Mouse (Mus musculus) embryonic facial prominence, embryonic 12.5 days (tissue): Measurements from ENCODE around the gene Rnf220. TPM values are rescaled to one million over a fixed set of nuclear protein-coding genes. Genes with fewer than 3 reads are reported as not detected.

Experiments used
- ATAC-seq: fragments of 200-750 bp; cut with Nextera tagmentation; 2 replicates; pipeline ENCODE4 v1.8.0; 2017; ENCODE audit not compliant: insufficient number of reproducible peaks, insufficient read depth, low FRiP score, low TSS enrichment
- H3K27ac ChIP-seq: fragments of 300-500 bp; sonication (generic); 2 replicates; pipeline ENCODE4 v1.5.1; 2016; ENCODE audit warnings: mild to moderate bottlenecking
- H3K27me3 ChIP-seq: fragments of 300-500 bp; sonication (generic); 2 replicates; pipeline ENCODE4 v1.6.1; 2016; ENCODE audit warnings: mild to moderate bottlenecking, moderate library complexity
- H3K36me3 ChIP-seq: fragments of 300-500 bp; sonication (generic); 2 replicates; pipeline ENCODE4 v1.6.1; 2016; ENCODE audit warnings: mild to moderate bottlenecking
- H3K4me1 ChIP-seq: fragments of 300-500 bp; sonication (generic); 2 replicates; pipeline ENCODE4 v1.6.1; 2016
- H3K4me2 ChIP-seq: fragments of 300-500 bp; sonication (generic); replicated peaks from 2 replicates; pipeline ENCODE4 v1.6.1; 2016; ENCODE audit warnings: mild to moderate bottlenecking, moderate library complexity
- H3K4me3 ChIP-seq: fragments of 300-500 bp; sonication (generic); 2 replicates; pipeline ENCODE4 v1.5.1; 2016; ENCODE audit warnings: mild to moderate bottlenecking
- H3K9ac ChIP-seq: fragments of 300-500 bp; sonication (generic); 2 replicates; pipeline ENCODE4 v1.6.1; 2016; ENCODE audit warnings: mild to moderate bottlenecking, moderate library complexity
- H3K9me3 ChIP-seq: fragments of 300-500 bp; sonication (generic); 2 replicates; pipeline ENCODE4 v1.6.1; 2016; ENCODE audit warnings: mild to moderate bottlenecking, moderate library complexity
- WGBS: fragments of 180-500 bp; shearing (Covaris S2); methylation state at CpG from one replicate; pipeline ENCODE4 v1.1.7; 2016; 5-methylcytosine and 5-hydroxymethylcytosine counted together
- polyA plus RNA-seq: library from polyadenylated mRNA; unstranded; fragments of >200 nt; fragmentation: Nextera tagmentation; extraction: Ambion mirVana; gene quantifications from 2 replicates; pipeline ENCODE4 v1.2.1, GENCODE M21; 2016

Rnf220 gene
- polyA plus RNA-seq, 1 experiment from 2014 or later, result 107 TPM

GRCm38 (mm10) chr4:117350139-117350693, 146.6 kb downstream of the Rnf220 start:
- no peak overlapping the region for H3K4me3 ChIP-seq
- H3K36me3 ChIP-seq, result no peaks in the 10 kb centered on the region
- no peak overlapping the region for H3K4me2 ChIP-seq
- no peak for ATAC-seq
- no peaks in the 10 kb centered on the region for H3K27me3 ChIP-seq
- H3K4me1 ChIP-seq, result peaks cover 11% of the 10 kb centered on the region; the same call in 1 of the 2 replicates
- H3K27ac ChIP-seq, result no peak overlapping the region
- H3K9me3 ChIP-seq, result no peaks in the 10 kb centered on the region
- H3K9ac ChIP-seq, result no peak overlapping the region
- 86% methylated on average over 12 of the region's 12 CpGs for WGBS

- 19% methylated on average over 2 of the region's 2 CpGs for WGBS
- H3K36me3 ChIP-seq, result no peaks in the 10 kb centered on the region
- H3K4me1 ChIP-seq, result peaks cover 11% of the 10 kb centered on the region; the same call in 1 of the 2 replicates
- H3K27ac ChIP-seq, result no peak overlapping the region
- H3K4me2 ChIP-seq, result no peak overlapping the region
- H3K9me3 ChIP-seq, result no peaks in the 10 kb centered on the region
- H3K9ac ChIP-seq, result no peak overlapping the region
- no peaks in the 10 kb centered on the region for H3K27me3 ChIP-seq
- ATAC-seq, result no peak
- H3K4me3 ChIP-seq, result no peak overlapping the region
These were observed 147.5 kb downstream of the Rnf220 start for GRCm38 (mm10) chr4:117349327-117349726.

GRCm38 (mm10) chr4:117346025-117346424, 150.8 kb downstream of the Rnf220 start:
- H3K27ac ChIP-seq, result no peak overlapping the region
- no peaks in the 10 kb centered on the region for H3K27me3 ChIP-seq
- no peak overlapping the region for H3K4me2 ChIP-seq
- peaks cover 4% of the 10 kb centered on the region; the same call in 1 of the 2 replicates for H3K4me1 ChIP-seq
- H3K4me3 ChIP-seq, result no peak overlapping the region
- ATAC-seq, result no peak
- no peaks in the 10 kb centered on the region for H3K36me3 ChIP-seq
- WGBS, result 68% methylated on average over 6 of the region's 6 CpGs
- H3K9me3 ChIP-seq, result no peaks in the 10 kb centered on the region
- no peak overlapping the region for H3K9ac ChIP-seq

- Histone ChIP-seq H3K27ac (no peak overlapping the region), H3K4me1 (no peaks in the 10 kb centered on the region), H3K4me2 (no peak overlapping the region), H3K36me3 (no peaks in the 10 kb centered on the region), H3K9me3 (no peaks in the 10 kb centered on the region), H3K9ac (no peak overlapping the region), H3K4me3 (no peak overlapping the region), H3K27me3 (no peaks in the 10 kb centered on the region)
- WGBS, result 65% methylated on average over 8 of the region's 8 CpGs
- no peak for ATAC-seq
These were observed 153.5 kb downstream of the Rnf220 start for GRCm38 (mm10) chr4:117343385-117343784.

GRCm38 (mm10) chr4:117342751-117343150, 154.1 kb downstream of the Rnf220 start:
- ATAC-seq, result no peak
- H3K27me3 ChIP-seq, result no peaks in the 10 kb centered on the region
- no peaks in the 10 kb centered on the region for H3K4me1 ChIP-seq
- no peaks in the 10 kb centered on the region for H3K9me3 ChIP-seq
- H3K36me3 ChIP-seq, result no peaks in the 10 kb centered on the region
- no peak overlapping the region for H3K27ac ChIP-seq
- 46% methylated on average over 12 of the region's 12 CpGs for WGBS
- H3K4me2 ChIP-seq, result no peak overlapping the region
- H3K9ac ChIP-seq, result no peak overlapping the region
- H3K4me3 ChIP-seq, result no peak overlapping the region

- H3K27ac ChIP-seq, result no peak overlapping the region
- no peak overlapping the region for H3K4me3 ChIP-seq
- no peak overlapping the region for H3K9ac ChIP-seq
- no peak for ATAC-seq
- 89% methylated on average over 5 of the region's 5 CpGs for WGBS
- H3K4me2 ChIP-seq, result no peak overlapping the region
- H3K27me3 ChIP-seq, result no peaks in the 10 kb centered on the region
- H3K4me1 ChIP-seq, result no peaks in the 10 kb centered on the region
- no peaks in the 10 kb centered on the region for H3K9me3 ChIP-seq
- H3K36me3 ChIP-seq, result no peaks in the 10 kb centered on the region
These were observed 155.6 kb downstream of the Rnf220 start for GRCm38 (mm10) chr4:117341282-117341681.

GRCm38 (mm10) chr4:117339796-117340195, 157.1 kb downstream of the Rnf220 start:
- Histone ChIP-seq H3K27ac (no peak overlapping the region), H3K4me3 (no peak overlapping the region), H3K4me1 (no peaks in the 10 kb centered on the region), H3K9ac (no peak overlapping the region), H3K36me3 (no peaks in the 10 kb centered on the region), H3K9me3 (no peaks in the 10 kb centered on the region), H3K27me3 (no peaks in the 10 kb centered on the region), H3K4me2 (no peak overlapping the region)
- ATAC-seq, result no peak

- Histone ChIP-seq H3K9me3 (no peaks in the 10 kb centered on the region), H3K4me3 (no peak overlapping the region), H3K36me3 (no peaks in the 10 kb centered on the region), H3K4me1 (0 out of 2 replicates have a peak, but pooled peaks cover 2% of the 10 kb centered on the region), H3K27ac (no peak overlapping the region), H3K9ac (0 out of 2 replicates have a peak overlapping the region, but pooled peaks have one; percentile 7), H3K27me3 (no peaks in the 10 kb centered on the region), H3K4me2 (no peak overlapping the region)
- ATAC-seq, result no peak
- WGBS, result 47% methylated on average over 11 of the region's 11 CpGs
These were observed 165.9 kb downstream of the Rnf220 start for GRCm38 (mm10) chr4:117330836-117331475.

- Histone ChIP-seq H3K27me3 (no peaks in the 10 kb centered on the region), H3K4me2 (no peak overlapping the region), H3K4me3 (no peak overlapping the region), H3K9me3 (no peaks in the 10 kb centered on the region), H3K9ac (no peak overlapping the region), H3K4me1 (0 out of 2 replicates have a peak, but pooled peaks cover 2% of the 10 kb centered on the region), H3K27ac (no peak overlapping the region), H3K36me3 (no peaks in the 10 kb centered on the region)
- WGBS, result 83% methylated on average over 3 of the region's 3 CpGs
- peak; percentile 59; the same call in 1 of the 2 replicates for ATAC-seq
These were observed 166.7 kb downstream of the Rnf220 start for GRCm38 (mm10) chr4:117330132-117330531.

GRCm38 (mm10) chr4:117326915-117327314, 169.9 kb downstream of the Rnf220 start:
- H3K36me3 ChIP-seq, result no peaks in the 10 kb centered on the region
- H3K9ac ChIP-seq, result no peak overlapping the region
- peaks cover 9% of the 10 kb centered on the region; the same call in 1 of the 2 replicates for H3K27me3 ChIP-seq
- no peaks in the 10 kb centered on the region for H3K9me3 ChIP-seq
- no peak overlapping the region for H3K4me3 ChIP-seq
- no peak overlapping the region for H3K4me2 ChIP-seq
- H3K27ac ChIP-seq, result no peak overlapping the region
- 0 out of 2 replicates have a peak, but pooled peaks cover 5% of the 10 kb centered on the region for H3K4me1 ChIP-seq
- 77% methylated on average over 3 of the region's 3 CpGs for WGBS
- ATAC-seq, result no peak

GRCm38 (mm10) chr4:117325076-117325475, 171.8 kb downstream of the Rnf220 start:
- peaks cover 14% of the 10 kb centered on the region; the same call in 1 of the 2 replicates for H3K27me3 ChIP-seq
- H3K4me2 ChIP-seq, result no peak overlapping the region
- WGBS, result 73% methylated on average over 2 of the region's 2 CpGs
- no peak for ATAC-seq
- H3K36me3 ChIP-seq, result no peaks in the 10 kb centered on the region
- no peak overlapping the region for H3K27ac ChIP-seq
- H3K9me3 ChIP-seq, result no peaks in the 10 kb centered on the region
- H3K9ac ChIP-seq, result no peak overlapping the region
- no peak overlapping the region for H3K4me3 ChIP-seq
- 0 out of 2 replicates have a peak, but pooled peaks cover 3% of the 10 kb centered on the region for H3K4me1 ChIP-seq
